Mouse (Mus musculus) spleen, adult 2 months (tissue): ENCODE measurements around the gene Cfap126. TPM values are rescaled to one million over a fixed set of nuclear protein-coding genes. Genes with fewer than 3 reads are reported as not detected.
A peak's percentile ranks its signal among the peaks of the same experiment; 100 is the strongest.

Experiments used
- DNase-seq, 2 experiments: peaks; one replicate each; pipeline versions ENCODE4 v3.0.0 to v3.0.0-alpha.2; 2012 to 2021; ENCODE audit warnings: low spot score in 2 of 2, low read depth in 1 of 2
- H3K27ac ChIP-seq: fragments of 200-500 bp; 2 replicates; pipeline ENCODE4 v1.5.1; 2012; ENCODE audit warnings: low read length, inconsistent platforms; ENCODE audit not compliant: insufficient read depth
- H3K27me3 ChIP-seq: fragments of 200-500 bp; 2 replicates; pipeline ENCODE4 v1.6.1; 2012; ENCODE audit warnings: mild to moderate bottlenecking, moderate library complexity, low read length, inconsistent platforms; ENCODE audit not compliant: control insufficient read depth, insufficient read depth
- H3K36me3 ChIP-seq: fragments of 200-500 bp; 2 replicates; pipeline ENCODE4 v1.6.1; 2012; ENCODE audit warnings: mild to moderate bottlenecking, low read length, inconsistent platforms; ENCODE audit not compliant: control insufficient read depth, insufficient read depth
- H3K4me1 ChIP-seq: fragments of 200-500 bp; 2 replicates; pipeline ENCODE4 v1.6.1; 2011; ENCODE audit warnings: inconsistent platforms; ENCODE audit not compliant: control insufficient read depth, insufficient read depth, insufficient read length
- H3K4me3 ChIP-seq: fragments of 200-500 bp; 2 replicates; pipeline ENCODE4 v1.5.1; 2011; ENCODE audit warnings: mild to moderate bottlenecking, inconsistent platforms; ENCODE audit not compliant: insufficient read depth, insufficient read length; ENCODE audit errors: extremely low read depth
- CTCF ChIP-seq: fragments of 200-500 bp; IDR thresholded peaks from 2 replicates; pipeline ENCODE4 v1.5.1; 2011; ENCODE audit warnings: mild to moderate bottlenecking, inconsistent platforms; ENCODE audit not compliant: insufficient read depth, insufficient read length, insufficient replicate concordance; ENCODE audit errors: extremely low read depth
- POLR2A ChIP-seq: fragments of 200-500 bp; IDR thresholded peaks from 2 replicates; pipeline ENCODE4 v1.6.1; 2011; ENCODE audit warnings: low read depth, low read length, inconsistent platforms
- WGBS: fragments of 180-500 bp; shearing (Covaris S2); methylation state at CpG from one replicate; pipeline ENCODE4 v1.1.7; 2018; 5-methylcytosine and 5-hydroxymethylcytosine counted together
- polyA plus RNA-seq: library from polyadenylated mRNA; depleted of rRNA; stranded (reverse); fragments of >200 nt; gene quantifications from 2 replicates; pipeline ENCODE4 v1.2.3, GENCODE M21; 2012

Cfap126 gene
- polyA plus RNA-seq, 1 experiment: 2.4 TPM

DNA sequence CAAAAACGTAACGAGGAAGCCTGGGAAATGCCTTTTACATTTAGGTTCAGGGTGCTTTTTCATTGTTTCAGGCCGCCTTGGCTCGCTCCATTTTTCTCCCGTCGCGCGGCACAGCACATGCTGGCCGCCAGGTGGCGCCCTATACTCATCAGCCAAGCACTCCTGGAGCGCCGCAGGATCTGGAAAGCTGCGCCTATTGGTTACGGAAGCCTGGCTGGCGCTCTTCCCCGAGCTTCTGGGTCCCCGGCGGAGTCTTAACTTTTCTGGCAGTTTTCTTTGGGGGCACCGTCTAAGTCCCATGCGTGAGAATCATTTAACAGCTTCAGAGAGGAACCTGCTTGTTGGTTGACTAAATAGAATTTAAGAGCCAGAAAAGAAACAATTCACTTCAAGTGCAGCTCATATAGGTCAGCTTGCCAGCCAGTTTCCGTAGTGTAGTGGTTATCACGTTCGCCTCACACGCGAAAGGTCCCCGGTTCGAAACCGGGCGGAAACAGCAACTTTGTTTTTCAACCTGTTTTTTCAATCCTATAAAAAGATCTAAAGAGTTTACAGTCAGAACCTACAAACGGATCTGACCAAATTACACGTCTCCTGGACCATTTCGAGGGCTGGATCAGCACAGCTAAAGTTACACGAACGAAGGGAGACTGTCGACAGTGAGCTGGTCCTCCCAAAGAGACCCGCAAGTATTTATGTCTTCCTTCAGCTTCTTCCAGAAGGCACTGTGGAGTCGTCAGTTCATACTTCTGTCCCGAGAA is 2.5 kb upstream of the Cfap126 start:
- H3K4me3 ChIP-seq: peak overlapping the region; percentile 81
- peak overlapping the region; percentile 51 for H3K27ac ChIP-seq
- DNase-seq: peak; percentile 82 to 93
- peaks cover 6% of the 10 kb centered on the region; the same call in 1 of the 2 replicates for H3K4me1 ChIP-seq
- WGBS: under 1% methylated on average over 38 of the region's 38 CpGs
- no peaks in the 10 kb centered on the region for H3K36me3 ChIP-seq
- TF ChIP-seq POLR2A (no peak), CTCF (peak; percentile 95)
- no peaks in the 10 kb centered on the region for H3K27me3 ChIP-seq

DNA sequence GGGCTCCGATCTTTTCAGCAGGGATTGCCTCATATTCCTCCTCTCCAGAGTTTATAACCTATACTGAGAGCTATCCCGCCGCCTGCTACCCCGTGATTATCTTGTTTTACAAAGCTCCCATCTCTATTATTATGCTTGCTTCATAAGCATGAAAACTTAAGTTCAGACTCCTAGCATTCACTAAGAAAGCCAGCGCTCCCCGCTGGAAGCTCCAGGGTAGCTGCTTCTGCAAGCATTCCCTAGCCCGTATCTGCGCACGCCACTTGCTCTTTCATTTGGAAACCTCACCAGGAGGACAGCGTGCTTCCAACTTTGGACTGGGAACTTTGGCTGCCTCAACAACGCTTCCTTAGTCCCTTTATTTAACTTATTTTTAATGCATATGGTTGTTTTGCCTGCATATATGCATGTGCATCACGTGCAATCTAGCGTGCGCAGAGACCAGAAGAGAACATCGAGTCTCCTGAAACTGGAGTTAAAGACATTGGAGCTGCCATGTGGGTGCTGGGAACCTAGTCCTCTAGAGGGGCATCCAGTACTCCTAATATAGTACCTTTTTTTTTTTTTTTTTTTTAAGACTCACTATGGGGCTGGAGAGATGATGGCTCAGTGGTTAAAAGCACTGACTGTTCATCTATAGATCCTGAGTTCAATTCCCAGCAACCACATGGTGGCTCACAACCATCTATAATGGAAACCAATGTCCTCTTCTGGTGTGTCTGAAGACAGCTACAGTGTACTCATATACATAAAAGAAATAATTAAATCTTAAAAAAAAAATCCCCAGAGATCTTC is 1.7 kb upstream of the Cfap126 start:
- WGBS: 2% methylated on average over 15 of the region's 15 CpGs

DNA sequence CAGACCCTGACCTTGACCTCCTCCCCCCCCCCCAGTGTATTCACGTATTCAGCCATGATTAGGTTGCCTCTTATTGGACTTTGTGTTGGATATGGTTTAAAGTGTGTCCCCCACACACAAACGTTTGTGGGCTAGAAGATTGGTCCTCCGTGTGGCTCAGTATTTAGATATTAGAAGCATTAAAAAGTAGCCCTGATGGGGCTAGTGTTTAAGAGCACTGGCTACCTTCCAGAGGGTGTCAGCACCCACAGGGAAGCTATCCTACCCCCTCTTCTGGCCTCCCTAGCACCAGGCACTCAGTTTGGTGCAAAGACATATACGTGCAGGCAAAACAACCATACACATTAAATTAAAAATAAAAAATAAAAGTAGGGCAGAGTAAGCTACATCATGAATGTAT is 732 bp upstream of the Cfap126 start:
- no peaks in the 10 kb centered on the region for H3K27me3 ChIP-seq
- TF ChIP-seq CTCF: no peak
- no peak for TF ChIP-seq POLR2A
- no peak for DNase-seq
- H3K36me3 ChIP-seq: no peaks in the 10 kb centered on the region
- H3K27ac ChIP-seq: no peak overlapping the region
- 81% methylated on average over 4 of the region's 4 CpGs for WGBS
- peaks cover 6% of the 10 kb centered on the region; the same call in 1 of the 2 replicates for H3K4me1 ChIP-seq
- H3K4me3 ChIP-seq: no peak overlapping the region

More for the DNA sequence above, 1.7 kb upstream of the Cfap126 start:
- peak overlapping the region; percentile 81 for H3K4me3 ChIP-seq
- H3K36me3 ChIP-seq: no peaks in the 10 kb centered on the region
- H3K27me3 ChIP-seq: no peaks in the 10 kb centered on the region
- TF ChIP-seq POLR2A (no peak), CTCF (no peak)
- peaks cover 6% of the 10 kb centered on the region; the same call in 1 of the 2 replicates for H3K4me1 ChIP-seq
- H3K27ac ChIP-seq: peak overlapping the region; percentile 51
- DNase-seq: no peak

DNA sequence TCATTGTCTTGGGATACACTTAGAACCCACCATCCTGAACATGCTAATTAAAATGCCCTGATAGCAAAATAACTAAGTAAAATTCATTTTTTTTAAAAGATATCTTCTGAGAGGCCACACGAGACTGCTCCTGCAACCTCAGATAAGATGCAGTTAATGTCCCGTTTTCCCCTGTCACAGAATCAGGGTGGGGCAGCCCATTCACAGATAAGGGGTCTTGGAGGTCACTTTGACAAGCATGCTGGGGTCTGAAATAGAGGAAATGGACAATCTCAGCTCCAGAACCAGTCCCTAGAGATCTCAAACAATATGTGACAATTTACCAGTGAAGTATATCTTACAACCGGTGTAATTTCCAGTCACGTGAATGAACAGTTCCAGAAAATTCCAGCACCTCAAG is 2.6 kb downstream of the Cfap126 start:
- H3K27me3 ChIP-seq: no peaks in the 10 kb centered on the region
- peaks cover 4% of the 10 kb centered on the region; the same call in 1 of the 2 replicates for H3K4me1 ChIP-seq
- TF ChIP-seq POLR2A (no peak), CTCF (no peak)
- no peak overlapping the region for H3K4me3 ChIP-seq
- 81% methylated on average over 4 of the region's 4 CpGs for WGBS
- no peak for DNase-seq
- H3K27ac ChIP-seq: no peak overlapping the region
- no peaks in the 10 kb centered on the region for H3K36me3 ChIP-seq

DNA sequence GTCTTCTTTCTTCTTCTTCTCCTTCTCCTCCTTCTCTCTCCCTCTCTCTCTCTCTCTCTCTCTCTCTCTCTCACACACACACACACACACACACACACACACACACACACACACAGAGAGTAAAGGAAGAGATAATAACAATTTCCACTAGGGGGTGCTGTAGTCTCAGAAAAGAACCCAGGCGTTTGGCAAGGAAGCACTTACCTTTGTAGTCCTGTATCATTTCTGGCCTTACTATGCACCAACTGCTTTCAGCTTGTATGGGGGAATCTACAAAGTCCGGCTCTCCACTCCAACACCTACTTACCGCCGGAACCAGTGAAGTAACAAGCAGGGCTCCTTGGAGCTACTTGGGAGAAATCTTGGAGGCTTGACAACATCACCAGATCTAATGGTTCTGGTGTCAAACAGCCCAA is 4.6 kb downstream of the Cfap126 start:
- no peaks in the 10 kb centered on the region for H3K27me3 ChIP-seq
- no peaks in the 10 kb centered on the region for H3K36me3 ChIP-seq
- DNase-seq: peak; percentile 17 to 74
- peaks cover 8% of the 10 kb centered on the region; the same call in 1 of the 2 replicates for H3K4me1 ChIP-seq
- no peak overlapping the region for H3K4me3 ChIP-seq
- TF ChIP-seq CTCF (no peak), POLR2A (no peak)
- WGBS: 17% methylated on average over 4 of the region's 4 CpGs
- no peak overlapping the region for H3K27ac ChIP-seq

DNA sequence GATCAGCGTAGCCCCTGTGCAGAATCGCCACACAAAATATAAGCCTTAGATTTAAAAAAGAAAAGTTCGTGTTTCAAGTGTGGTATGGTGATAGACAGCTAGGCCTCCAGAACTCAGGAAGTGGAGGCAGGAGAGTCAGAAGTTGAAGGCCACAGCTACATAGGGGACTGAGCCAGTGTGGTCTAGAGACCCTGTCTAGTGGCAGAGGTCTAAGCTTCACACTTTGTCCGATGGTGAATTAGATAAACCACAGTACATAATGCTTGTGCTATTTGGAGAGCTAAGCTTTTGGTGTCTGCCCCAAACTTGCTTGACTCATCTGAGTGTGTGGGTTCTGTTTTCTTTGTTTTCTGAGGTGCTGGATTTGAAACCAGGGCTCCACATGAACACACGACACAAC is 5.3 kb downstream of the Cfap126 start:
- DNase-seq: no peak
- Histone ChIP-seq H3K4me1 (peaks cover 6% of the 10 kb centered on the region; the same call in 1 of the 2 replicates), H3K27me3 (no peaks in the 10 kb centered on the region), H3K36me3 (no peaks in the 10 kb centered on the region), H3K4me3 (no peak overlapping the region), H3K27ac (no peak overlapping the region)
- TF ChIP-seq POLR2A (no peak), CTCF (no peak)
- WGBS: 77% methylated on average over 5 of the region's 5 CpGs
